Mouse (Mus musculus) naive thymus-derived CD4-positive, alpha-beta T cell, adult 5 months (primary cell): Measurements from ENCODE around the gene Olfr836. TPM values are rescaled to one million over a fixed set of nuclear protein-coding genes. Genes with fewer than 3 reads are reported as not detected.

Experiments
- polyA plus RNA-seq: library from polyadenylated mRNA; unstranded; fragments of 100-300 nt; shearing (Covaris generic); gene quantifications from one replicate; pipeline ENCODE4 v1.2.1, GENCODE M21; 2017

Olfr836 gene
- polyA plus RNA-seq, result 0.14 TPM

GRCm38 (mm10) chr9:19120082-19120481, at the start of gene Olfr836:
TSS of gene Olfr836 (plus strand) at chr9:19120382.

GRCm38 (mm10) chr9:19136017-19136416, 15.8 kb downstream of the Olfr836 start, which contains the start of gene Olfr837:
TSS of gene Olfr837 (plus strand) at chr9:19136317.

Other genes starting within 250 kb of the Olfr836 start
- not detected for gene Olfr830, start 245.7 kb upstream of the Olfr836 start, polyA plus RNA-seq
- gene Olfr832, start 183.3 kb upstream of the Olfr836 start, polyA plus RNA-seq, result not detected
- not detected for gene Olfr834, start 132.4 kb upstream of the Olfr836 start, polyA plus RNA-seq
- not detected for gene Olfr835, start 87.6 kb upstream of the Olfr836 start, polyA plus RNA-seq
- not detected for gene Olfr837, start 15.9 kb downstream of the Olfr836 start, polyA plus RNA-seq
- gene Olfr839-ps1, start 56.9 kb downstream of the Olfr836 start, polyA plus RNA-seq, result not detected
- gene Olfr843, start 131.6 kb downstream of the Olfr836 start, polyA plus RNA-seq, result not detected
- gene Olfr844, start 196.0 kb downstream of the Olfr836 start, polyA plus RNA-seq, result not detected
- gene Olfr845, start 216.1 kb downstream of the Olfr836 start, polyA plus RNA-seq, result not detected
- gene Olfr846, start 243.6 kb downstream of the Olfr836 start, polyA plus RNA-seq, result not detected